Mouse (Mus musculus) liver, postnatal 0 days (tissue): ENCODE measurements around the gene Rasgrp2. TPM values are rescaled to one million over a fixed set of nuclear protein-coding genes. Genes with fewer than 3 reads are reported as not detected.

ENCODE experiments used
- ATAC-seq: fragments of 200-750 bp; cut with Nextera tagmentation; 2 replicates; pipeline ENCODE4 v1.8.0; 2017; ENCODE audit warnings: mild to moderate bottlenecking, moderate library complexity
- DNase-seq: peaks from one replicate; pipeline ENCODE4 v3.0.0-alpha.2; 2016
- H3K27ac ChIP-seq: fragments of 300-500 bp; sonication (generic); 2 replicates; pipeline ENCODE4 v1.5.1; 2014; ENCODE audit warnings: antibody characterized with exemption, moderate library complexity, mild to moderate bottlenecking, low read depth
- H3K27me3 ChIP-seq: fragments of 300-500 bp; sonication (generic); 2 replicates; pipeline ENCODE4 v1.6.1; 2014; ENCODE audit warnings: low read length, control low read depth, mixed read lengths; ENCODE audit not compliant: insufficient read depth
- H3K36me3 ChIP-seq: fragments of 300-500 bp; sonication (generic); replicated peaks from 2 replicates; pipeline ENCODE4 v1.6.1; 2014; ENCODE audit warnings: mild to moderate bottlenecking, control low read depth, low read length, moderate library complexity, mixed read lengths; ENCODE audit not compliant: insufficient read depth
- H3K4me1 ChIP-seq: fragments of 300-500 bp; sonication (generic); 2 replicates; pipeline ENCODE4 v1.6.1; 2014; ENCODE audit warnings: antibody characterized with exemption, mild to moderate bottlenecking, control low read depth; ENCODE audit not compliant: insufficient read depth
- H3K4me2 ChIP-seq: fragments of 300-500 bp; sonication (generic); 2 replicates; pipeline ENCODE4 v1.6.1; 2014; ENCODE audit warnings: low read depth, mild to moderate bottlenecking, low read length, moderate library complexity, mixed read lengths
- H3K4me3 ChIP-seq: fragments of 300-500 bp; sonication (generic); 2 replicates; pipeline ENCODE4 v1.5.1; 2014; ENCODE audit warnings: low read depth, low read length
- H3K9ac ChIP-seq: fragments of 300-500 bp; sonication (generic); replicated peaks from 2 replicates; pipeline ENCODE4 v1.6.1; 2014; ENCODE audit warnings: mild to moderate bottlenecking, moderate library complexity
- H3K9me3 ChIP-seq: fragments of 300-500 bp; sonication (generic); 2 replicates; pipeline ENCODE4 v1.6.1; 2016; ENCODE audit warnings: mild to moderate bottlenecking, control low read depth, low read length, mixed read lengths
- CTCF ChIP-seq: sonication (generic); IDR thresholded peaks from 2 replicates; pipeline ENCODE4 v1.5.1; 2016; ENCODE audit warnings: antibody characterized with exemption, low read depth
- EP300 ChIP-seq: IDR thresholded peaks from 2 replicates; pipeline ENCODE4 v1.6.1; 2016; ENCODE audit warnings: antibody characterized with exemption, low read depth, mild to moderate bottlenecking
- WGBS: fragments of 180-500 bp; shearing (Covaris S2); extraction: QIAGEN DNeasy Blood & Tissue Kit; methylation state at CpG from one replicate; pipeline ENCODE4 v1.1.7; 2014; ENCODE audit not compliant: insufficient replicate concordance; 5-methylcytosine and 5-hydroxymethylcytosine counted together
- polyA plus RNA-seq: library from polyadenylated mRNA; unstranded; fragments of >200 nt; fragmentation: Nextera tagmentation; extraction: Ambion mirVana; gene quantifications from 2 replicates; pipeline ENCODE4 v1.2.1, GENCODE M21; 2015

Rasgrp2 gene
- polyA plus RNA-seq, 1 experiment from 2014 or later: 90.7 TPM

DNA sequence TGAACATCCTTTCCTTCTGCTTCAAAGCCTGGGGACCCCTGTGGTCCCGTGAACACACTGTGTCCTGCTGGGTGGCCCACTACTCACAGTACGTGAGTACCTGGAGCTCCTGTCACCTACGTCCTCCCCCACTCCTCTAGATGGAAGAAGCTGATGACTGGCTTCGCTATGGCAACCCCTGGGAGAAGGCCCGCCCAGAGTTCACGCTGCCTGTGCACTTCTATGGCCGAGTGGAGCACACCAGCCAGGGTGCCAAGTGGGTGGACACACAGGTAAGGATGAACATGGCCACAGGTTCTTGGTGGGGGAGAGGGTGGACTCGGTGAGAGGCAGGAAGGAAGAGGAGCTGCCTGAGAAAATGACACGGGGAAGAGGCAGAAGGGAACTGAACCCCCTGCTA is 12.9 kb upstream of the Rasgrp2 start:
- H3K36me3 ChIP-seq: no peaks in the 10 kb centered on the region
- no peak for TF ChIP-seq CTCF
- no peak for TF ChIP-seq EP300
- DNase-seq (no peak), ATAC-seq (no peak)
- H3K4me2 ChIP-seq: no peak overlapping the region
- H3K9ac ChIP-seq: no peak overlapping the region
- no peaks in the 10 kb centered on the region for H3K27me3 ChIP-seq
- H3K4me3 ChIP-seq: no peak overlapping the region
- H3K9me3 ChIP-seq: no peaks in the 10 kb centered on the region
- peaks cover 23% of the 10 kb centered on the region for H3K4me1 ChIP-seq
- WGBS: 61% methylated on average over 9 of the region's 9 CpGs
- no peak overlapping the region for H3K27ac ChIP-seq

DNA sequence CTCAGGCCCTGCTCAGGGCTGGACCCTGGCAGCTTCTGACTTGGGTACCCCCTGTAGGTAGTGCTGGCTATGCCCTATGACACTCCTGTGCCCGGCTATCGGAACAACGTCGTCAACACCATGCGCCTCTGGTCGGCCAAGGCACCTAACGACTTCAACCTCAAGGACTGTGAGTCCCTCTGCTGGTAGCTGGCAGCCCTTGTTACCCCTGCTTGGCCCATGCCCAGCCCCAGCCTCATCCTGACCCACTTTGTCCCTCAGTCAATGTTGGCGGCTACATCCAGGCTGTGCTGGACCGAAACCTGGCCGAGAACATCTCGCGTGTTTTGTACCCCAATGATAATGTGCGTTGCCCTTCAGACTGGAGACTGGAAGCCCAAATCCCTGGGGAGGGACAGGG is 11.1 kb upstream of the Rasgrp2 start:
- H3K9ac ChIP-seq: no peak overlapping the region
- H3K9me3 ChIP-seq: no peaks in the 10 kb centered on the region
- WGBS: 75% methylated on average over 13 of the region's 13 CpGs
- H3K4me2 ChIP-seq: no peak overlapping the region
- peaks cover 21% of the 10 kb centered on the region for H3K4me1 ChIP-seq
- DNase-seq (no peak), ATAC-seq (no peak)
- no peaks in the 10 kb centered on the region for H3K36me3 ChIP-seq
- TF ChIP-seq CTCF (no peak), EP300 (no peak)
- no peaks in the 10 kb centered on the region for H3K27me3 ChIP-seq
- H3K4me3 ChIP-seq: no peak overlapping the region
- H3K27ac ChIP-seq: no peak overlapping the region

DNA sequence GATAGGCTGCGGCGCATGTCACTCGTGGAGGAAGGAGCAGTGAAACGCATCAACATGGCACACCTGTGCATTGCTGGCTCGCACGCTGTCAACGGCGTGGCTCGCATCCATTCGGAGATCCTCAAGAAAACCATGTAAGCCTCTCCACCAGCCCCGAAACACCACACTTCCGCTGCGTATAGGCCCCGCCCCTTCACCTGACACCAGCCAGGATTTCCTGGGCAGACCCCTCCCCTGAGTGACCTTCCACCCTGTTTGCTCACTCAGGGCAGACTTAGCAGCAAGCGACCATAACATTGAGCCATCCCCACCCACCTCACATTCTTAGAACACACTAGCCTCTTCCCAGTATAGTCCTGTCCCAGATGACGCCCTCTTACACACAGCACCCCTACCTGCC is 9.3 kb upstream of the Rasgrp2 start:
- Histone ChIP-seq H3K4me2 (peak overlapping the region; percentile 69), H3K9ac (peak overlapping the region; percentile 48; the same call in 1 of the 2 replicates), H3K27ac (peak overlapping the region; percentile 46), H3K36me3 (no peaks in the 10 kb centered on the region), H3K27me3 (no peaks in the 10 kb centered on the region), H3K9me3 (no peaks in the 10 kb centered on the region), H3K4me3 (peak overlapping the region; percentile 33), H3K4me1 (peaks cover 19% of the 10 kb centered on the region)
- 8% methylated on average over 16 of the region's 16 CpGs for WGBS
- ATAC-seq (peak; percentile 76), DNase-seq (peak; percentile 67)
- no peak for TF ChIP-seq CTCF
- no peak for TF ChIP-seq EP300

DNA sequence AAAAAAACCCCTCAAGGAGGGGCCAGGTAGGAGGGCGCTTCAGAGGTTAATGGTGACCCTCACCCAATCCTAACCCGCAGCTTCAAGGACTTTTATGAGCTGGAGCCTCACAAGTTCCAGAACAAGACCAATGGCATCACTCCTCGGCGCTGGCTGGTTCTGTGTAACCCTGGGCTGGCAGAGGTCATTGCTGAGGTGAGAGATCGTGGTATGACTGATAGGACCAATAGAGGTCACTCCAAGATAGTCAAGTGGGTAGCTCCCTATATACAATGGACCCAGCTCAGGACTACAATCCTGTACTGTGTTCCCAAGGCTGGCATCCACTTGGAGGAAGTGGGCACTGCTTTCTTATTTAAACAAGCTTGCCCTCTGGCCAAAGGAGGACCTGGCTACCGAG is 8.9 kb upstream of the Rasgrp2 start:
- peaks cover 16% of the 10 kb centered on the region for H3K4me1 ChIP-seq
- peak overlapping the region; percentile 46 for H3K27ac ChIP-seq
- DNase-seq (no peak), ATAC-seq (peak; percentile 63)
- WGBS: 43% methylated on average over 6 of the region's 6 CpGs
- H3K36me3 ChIP-seq: no peaks in the 10 kb centered on the region
- no peak overlapping the region; the same call in 1 of the 2 replicates for H3K4me3 ChIP-seq
- TF ChIP-seq CTCF: no peak
- no peak for TF ChIP-seq EP300
- peak overlapping the region; percentile 69 for H3K4me2 ChIP-seq
- no peak overlapping the region for H3K9ac ChIP-seq
- no peaks in the 10 kb centered on the region for H3K9me3 ChIP-seq
- no peaks in the 10 kb centered on the region for H3K27me3 ChIP-seq

DNA sequence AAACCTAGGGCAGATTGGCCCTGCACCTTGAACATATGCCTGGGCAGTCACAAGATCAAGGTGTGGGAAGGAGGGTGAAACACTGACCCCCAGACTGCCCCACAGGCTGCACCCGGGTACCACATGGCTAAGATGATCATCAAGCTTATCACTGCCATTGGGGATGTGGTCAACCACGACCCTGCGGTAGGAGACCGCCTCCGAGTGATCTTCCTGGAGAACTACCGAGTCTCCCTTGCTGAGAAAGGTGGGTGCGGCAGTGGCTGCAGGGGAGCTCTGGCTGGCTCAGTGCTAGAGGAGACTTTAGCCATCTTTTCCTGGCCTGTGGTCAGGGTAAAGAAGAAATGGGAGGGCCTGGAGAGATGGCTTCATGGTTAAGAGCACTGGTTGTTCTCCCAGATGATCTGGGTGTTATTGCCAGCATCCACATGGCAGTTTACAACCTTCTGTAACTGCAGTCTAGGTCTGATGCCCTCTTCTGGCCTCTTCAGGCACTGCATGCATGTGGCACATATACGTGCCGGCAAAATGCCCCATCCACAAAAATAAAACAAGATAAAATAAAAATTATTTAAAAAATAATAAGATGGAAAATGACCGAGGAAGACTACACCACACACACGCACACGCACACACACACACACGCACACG is 6.3 kb upstream of the Rasgrp2 start:
- no peak for DNase-seq
- WGBS: 66% methylated on average over 14 of the region's 14 CpGs
- Histone ChIP-seq H3K27me3 (no peaks in the 10 kb centered on the region), H3K9me3 (no peaks in the 10 kb centered on the region), H3K9ac (no peak overlapping the region), H3K27ac (no peak overlapping the region), H3K4me1 (peaks cover 16% of the 10 kb centered on the region), H3K36me3 (no peaks in the 10 kb centered on the region), H3K4me3 (no peak overlapping the region), H3K4me2 (no peak overlapping the region)
- no peak for TF ChIP-seq EP300
- peak; percentile 55 for TF ChIP-seq CTCF
- ATAC-seq: no peak

DNA sequence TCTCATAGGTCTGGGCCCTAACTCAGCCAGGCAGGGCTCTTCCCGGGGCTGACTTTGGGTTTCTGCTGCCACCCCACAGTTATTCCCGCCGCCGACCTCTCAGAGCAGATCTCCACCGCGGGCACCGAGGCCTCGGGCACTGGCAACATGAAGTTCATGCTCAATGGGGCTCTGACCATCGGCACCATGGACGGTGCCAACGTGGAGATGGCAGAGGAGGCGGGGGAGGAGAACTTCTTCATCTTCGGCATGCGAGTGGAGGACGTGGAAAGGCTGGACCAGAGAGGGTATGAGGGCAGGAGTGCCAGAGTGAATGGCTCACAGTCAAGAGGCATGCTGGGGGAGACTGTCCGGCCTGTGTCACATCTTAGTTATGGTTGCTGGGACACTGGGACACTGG is 5.5 kb upstream of the Rasgrp2 start:
- DNase-seq (no peak), ATAC-seq (no peak)
- Histone ChIP-seq H3K4me1 (peaks cover 22% of the 10 kb centered on the region), H3K4me2 (no peak overlapping the region), H3K9me3 (no peaks in the 10 kb centered on the region), H3K4me3 (no peak overlapping the region), H3K36me3 (no peaks in the 10 kb centered on the region), H3K27ac (no peak overlapping the region), H3K27me3 (0 out of 2 replicates have a peak, but pooled peaks cover 3% of the 10 kb centered on the region), H3K9ac (no peak overlapping the region)
- 83% methylated on average over 16 of the region's 16 CpGs for WGBS
- TF ChIP-seq CTCF (no peak), EP300 (no peak)
